Mouse (Mus musculus): Measurements from ENCODE around the gene Rbms3.
A peak's percentile ranks its signal among the peaks of the same experiment; 100 is the strongest.

Gene Rbms3

DNA sequence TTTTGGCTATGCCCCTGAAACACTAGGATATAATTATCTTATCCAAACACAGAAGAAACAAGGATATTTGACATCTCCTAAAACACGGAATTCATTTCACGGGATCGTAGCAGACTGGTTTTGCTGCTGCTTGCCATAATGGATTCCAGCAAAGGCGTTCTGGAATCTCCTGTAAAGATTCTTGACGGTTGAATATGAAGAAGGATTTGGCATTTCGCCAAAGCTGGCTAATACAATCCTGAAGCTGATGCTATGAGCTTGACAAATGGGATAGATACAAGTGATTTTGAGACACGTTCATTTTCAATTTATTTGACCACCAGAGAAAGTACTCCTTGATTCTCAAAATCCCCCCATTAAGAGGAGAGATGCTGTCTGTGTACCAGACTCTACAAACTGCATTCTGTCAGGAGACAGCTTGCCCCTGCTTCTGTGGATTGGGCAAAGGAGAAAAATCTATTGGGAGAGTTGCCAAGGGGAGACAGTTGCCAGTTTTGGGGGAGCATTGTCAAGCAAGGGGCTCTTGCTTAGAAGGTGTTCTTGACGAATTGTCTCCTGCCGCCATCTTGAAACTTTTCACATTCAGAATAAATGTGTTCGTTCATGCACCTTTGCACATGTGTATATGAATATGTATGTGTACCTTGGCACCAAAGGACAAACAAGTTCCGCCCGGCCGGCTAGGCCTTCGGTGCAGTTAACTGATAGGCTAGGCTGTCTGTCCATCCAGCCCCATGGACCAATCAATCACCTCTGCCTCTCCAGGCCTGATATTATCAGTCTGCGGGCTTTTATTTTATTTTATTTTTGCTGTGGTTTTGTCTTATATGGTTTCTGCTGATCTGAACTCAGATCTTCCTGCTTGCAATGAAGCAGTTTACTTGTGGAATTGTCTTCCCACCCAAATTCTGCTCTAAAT lies 442.3 kb downstream of the Rbms3 start:
- no peak for DNase-seq (ENCODE audit: low spot score)

DNA sequence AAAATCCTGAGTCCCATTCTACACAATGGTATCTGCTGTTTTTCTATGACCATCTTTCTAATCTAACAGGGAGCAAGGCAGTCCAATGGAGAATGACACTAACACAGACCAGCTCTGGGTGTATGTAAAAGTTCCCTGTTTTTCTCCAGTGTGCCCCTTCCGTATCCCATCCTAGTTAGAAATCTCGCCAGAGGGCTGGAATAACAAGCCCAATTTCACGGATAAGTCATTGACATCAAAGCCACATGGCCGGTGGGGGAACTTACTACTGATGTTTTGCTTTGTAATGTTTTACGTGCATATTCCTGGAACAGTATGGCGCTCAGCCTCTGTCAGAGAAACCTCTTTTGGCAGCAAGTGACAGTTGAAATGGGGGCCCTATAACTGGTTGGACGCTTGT lies 449.1 kb downstream of the Rbms3 start:
- no peak for DNase-seq (ENCODE audit: low spot score)

GRCm38 (mm10) chr9:117178366-117178765 lies 451.3 kb downstream of the Rbms3 start:
- DNase-seq (ENCODE audit: low spot score) = no peak

- no peak for DNase-seq (ENCODE audit: low spot score)
Observed at GRCm38 (mm10) chr9:117172526-117172925, 457.2 kb downstream of the Rbms3 start.

DNA sequence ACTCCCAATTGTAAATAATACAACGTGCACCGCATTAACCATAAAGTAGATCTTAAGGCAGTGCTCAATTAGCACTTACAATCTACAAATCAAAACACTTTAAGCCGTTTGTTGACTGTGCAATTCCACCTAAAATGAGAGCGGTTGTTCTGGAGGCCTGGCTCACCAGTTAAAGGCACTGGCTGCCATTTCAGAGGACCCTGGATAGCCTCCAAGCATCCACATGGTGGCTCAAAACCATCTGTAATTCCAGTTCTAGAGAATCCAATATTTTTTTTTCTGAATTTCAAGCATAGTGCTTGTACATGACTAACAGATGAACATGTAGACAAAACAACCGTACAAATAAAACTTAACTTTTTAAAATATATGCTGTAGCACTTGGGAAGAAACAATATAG lies 460.5 kb downstream of the Rbms3 start:
- DNase-seq (ENCODE audit: low spot score) = no peak

DNA sequence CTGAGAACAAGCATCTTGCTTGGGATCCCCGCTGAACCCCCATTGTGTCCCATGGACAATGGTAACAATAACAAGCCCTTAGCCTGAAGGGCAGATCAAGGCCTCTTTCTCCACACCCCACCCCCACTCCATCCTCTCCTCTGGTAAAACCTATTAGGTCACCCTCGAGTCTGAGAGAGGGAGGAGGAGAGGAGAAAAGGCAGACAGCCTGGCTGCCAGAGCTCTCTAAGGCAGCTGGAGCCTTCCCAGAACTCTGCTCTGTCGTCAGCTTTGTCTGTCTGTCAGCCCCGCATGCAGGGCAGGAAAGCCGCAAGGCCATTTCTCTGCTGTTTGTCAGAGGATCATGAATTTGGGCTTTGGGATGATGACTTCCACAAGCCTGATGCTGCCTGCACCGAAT lies 466.6 kb downstream of the Rbms3 start:
- DNase-seq (ENCODE audit: low spot score) = no peak

DNA sequence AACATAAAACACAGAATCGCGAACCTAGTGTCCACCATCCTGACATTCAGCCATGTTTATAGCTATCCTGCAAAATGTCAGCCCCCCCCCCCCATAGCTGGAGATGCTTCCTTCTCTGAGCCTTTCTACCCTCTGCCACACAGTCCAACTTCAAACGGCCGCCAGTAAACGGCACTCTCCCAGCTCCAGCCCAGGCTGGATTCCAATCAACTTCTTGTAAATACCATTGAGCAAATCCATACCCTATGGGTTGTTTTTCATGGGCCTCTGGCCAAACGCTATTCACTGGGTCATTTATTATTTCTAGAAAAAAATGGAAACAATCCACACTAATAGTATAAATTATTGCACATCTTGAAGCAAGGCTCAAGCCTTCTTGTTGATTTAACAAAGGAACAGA lies 468.6 kb downstream of the Rbms3 start:
- no peak for DNase-seq (ENCODE audit: low spot score)

- DNase-seq (ENCODE audit: low spot score) = no peak
Observed at GRCm38 (mm10) chr9:117156330-117156905, 473.3 kb downstream of the Rbms3 start.

DNA sequence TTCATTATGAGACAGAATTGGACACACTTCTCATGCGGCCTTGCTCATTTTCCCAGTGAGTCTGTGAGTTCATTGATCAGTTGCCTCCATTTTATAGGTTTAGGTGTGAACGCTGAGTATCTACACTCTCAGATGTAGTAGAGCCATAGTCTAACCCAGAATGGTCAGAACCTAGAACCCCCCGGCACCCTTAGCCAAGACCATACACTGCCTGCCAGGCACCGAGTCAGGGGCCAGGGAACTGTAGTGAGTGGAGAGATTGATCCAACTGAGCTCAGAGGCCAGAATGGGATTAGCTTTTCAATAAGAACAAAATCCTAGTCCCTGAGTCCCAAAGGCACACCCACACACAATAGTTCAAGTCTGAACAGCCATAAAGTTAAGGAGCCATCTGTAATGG lies 475.1 kb downstream of the Rbms3 start:
- DNase-seq (ENCODE audit: low spot score) = no peak

DNA sequence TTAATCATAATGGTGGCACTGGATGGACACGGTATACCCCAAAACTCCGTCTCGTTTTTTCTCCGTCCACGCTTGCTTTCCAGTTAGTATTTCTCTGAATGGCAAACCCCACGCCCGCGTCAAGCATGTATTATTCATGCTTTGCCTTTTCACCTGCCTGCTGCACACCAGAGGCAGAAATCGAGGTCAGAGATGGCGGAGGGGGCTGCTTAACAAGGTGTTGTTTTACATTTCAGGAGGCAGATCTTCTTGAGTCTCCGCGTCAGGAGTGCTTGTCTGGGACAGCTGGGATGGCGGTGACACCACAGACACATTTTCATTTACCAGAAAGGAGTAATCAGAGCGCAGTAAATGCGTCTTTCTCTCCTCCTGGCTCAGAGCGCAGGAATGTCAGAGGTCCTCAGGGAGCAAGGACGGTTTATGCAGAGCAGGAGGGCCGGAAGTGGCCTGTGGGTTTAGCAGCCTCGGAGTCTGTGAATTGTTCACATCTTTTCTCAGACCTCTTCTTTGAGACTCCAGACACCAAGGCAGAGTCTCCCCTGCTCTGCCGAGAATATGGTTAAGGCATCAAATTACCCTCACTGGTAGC lies 475.9 kb downstream of the Rbms3 start:
- no peak for DNase-seq (ENCODE audit: low spot score)

DNA sequence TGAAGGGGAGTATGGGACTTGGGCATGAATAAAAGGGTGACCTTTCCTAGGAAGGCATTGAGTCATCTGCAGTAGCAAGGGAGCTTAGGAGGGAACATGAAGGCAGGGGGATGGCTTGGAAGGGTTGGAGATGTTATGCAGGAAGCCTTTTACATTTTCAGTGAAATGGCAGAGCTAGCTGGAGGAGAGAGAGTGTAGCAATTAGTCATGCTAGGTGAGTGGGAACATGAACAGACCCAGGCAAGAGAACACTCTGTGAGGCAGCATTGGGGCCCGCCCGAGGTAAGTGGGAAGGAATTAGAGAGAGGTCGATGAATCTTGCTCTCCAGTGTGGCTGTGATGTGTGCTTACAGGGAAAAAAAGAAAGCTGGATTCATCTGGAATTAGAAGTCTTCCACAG lies 477.8 kb downstream of the Rbms3 start:
- peak; percentile 34 for DNase-seq (ENCODE audit: low spot score)

DNA sequence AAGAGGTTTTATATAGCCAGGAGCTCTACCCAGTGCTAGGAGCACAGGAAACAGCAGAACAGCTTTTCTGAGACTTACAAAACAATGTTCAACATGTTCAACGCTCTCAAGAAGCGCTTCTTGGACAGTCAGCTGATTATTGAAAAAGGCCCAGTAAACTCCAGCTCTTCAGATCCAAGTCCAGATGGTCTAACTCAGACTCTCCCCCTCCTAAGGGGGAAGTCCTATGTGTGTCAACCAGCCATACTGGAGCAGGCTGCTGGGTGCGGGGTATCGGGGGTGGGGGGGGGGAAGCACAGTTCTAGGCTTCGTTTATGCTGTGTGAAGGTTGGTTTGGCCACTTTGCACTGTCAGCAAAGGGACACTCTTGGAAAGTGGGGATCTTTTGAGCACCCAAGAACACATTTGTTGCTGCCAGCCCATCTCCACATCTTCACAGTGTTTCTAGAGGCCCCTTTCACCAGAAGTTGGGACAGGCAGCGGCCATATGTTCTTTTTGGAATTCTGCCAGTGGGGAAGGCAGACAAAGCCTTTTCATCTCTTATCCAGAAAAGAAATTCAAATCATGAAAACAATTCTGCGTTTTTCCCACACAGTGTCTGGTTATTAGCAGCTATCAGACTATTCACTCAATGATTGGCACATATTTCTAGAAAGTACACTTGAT lies 485.5 kb downstream of the Rbms3 start:
- DNase-seq (ENCODE audit: low spot score) = no peak

DNA sequence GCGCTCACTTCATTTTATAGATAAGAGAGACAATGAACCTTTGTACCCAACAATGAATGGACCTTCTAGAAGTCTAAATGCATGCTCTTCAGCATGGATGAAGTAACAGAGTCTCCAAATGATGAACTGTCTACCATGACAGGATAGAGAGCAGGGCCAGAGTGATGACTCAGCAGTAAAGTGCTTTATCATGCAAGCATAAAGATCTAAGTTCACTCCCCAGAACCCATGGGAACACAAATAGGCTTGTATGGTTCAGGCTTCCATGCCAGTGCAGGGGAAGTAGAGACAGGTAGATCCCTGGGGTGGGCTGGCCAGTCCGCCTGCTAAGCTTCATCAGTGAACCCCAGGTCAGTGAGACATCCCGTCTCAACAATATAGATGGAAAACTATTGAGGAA lies 489.7 kb downstream of the Rbms3 start:
- no peak for DNase-seq (ENCODE audit: low spot score)

GRCm38 (mm10) chr9:117136410-117136809 lies 493.3 kb downstream of the Rbms3 start:
- no peak for DNase-seq (ENCODE audit: low spot score)

GRCm38 (mm10) chr9:117134043-117134442 lies 495.7 kb downstream of the Rbms3 start:
- DNase-seq (ENCODE audit: low spot score) = no peak

- no peak for DNase-seq (ENCODE audit: low spot score)
Observed at GRCm38 (mm10) chr9:117126816-117127215, 502.9 kb downstream of the Rbms3 start.

DNA sequence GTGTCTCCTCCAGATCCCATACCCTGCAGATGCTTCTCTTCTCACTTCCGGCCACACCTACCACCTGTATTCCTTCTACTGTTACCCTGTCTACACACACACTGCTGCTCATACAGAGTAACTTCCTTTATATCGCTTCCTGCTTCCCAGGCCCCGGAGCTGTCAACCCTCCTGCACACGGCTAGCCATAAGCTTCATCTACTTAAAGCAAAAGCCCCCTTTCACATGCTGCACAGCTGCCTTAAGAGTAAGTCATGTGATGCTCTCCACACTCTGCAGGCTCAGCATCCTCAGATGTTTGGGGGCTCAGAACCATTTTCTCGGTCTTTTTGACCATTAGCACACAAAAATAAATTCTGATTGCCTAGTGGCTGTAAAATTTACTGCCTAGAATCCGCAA lies 503.9 kb downstream of the Rbms3 start:
- no peak for DNase-seq (ENCODE audit: low spot score)

DNA sequence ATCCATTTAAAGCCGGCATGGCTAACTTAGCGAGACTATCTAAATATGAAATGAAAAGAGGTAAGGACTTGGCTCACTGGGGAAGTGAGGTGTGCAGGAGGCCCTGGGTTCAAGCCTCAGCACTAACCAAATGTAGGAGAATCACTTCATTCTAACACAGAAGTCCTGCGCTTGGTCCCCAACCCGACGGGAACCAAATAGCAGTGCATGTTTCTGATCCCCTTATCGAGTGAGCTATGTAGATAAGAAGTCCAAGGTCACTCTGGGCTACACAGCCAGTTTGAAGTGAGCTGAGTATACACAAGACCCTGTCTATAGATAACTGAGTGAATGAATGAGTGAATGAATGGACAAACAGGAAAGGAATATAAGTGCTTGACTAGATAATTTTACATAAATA lies 508.1 kb downstream of the Rbms3 start:
- DNase-seq (ENCODE audit: low spot score) = no peak

- peak; percentile 8 for DNase-seq (ENCODE audit: low spot score)
Observed at GRCm38 (mm10) chr9:117117181-117117729, 512.5 kb downstream of the Rbms3 start.

DNA sequence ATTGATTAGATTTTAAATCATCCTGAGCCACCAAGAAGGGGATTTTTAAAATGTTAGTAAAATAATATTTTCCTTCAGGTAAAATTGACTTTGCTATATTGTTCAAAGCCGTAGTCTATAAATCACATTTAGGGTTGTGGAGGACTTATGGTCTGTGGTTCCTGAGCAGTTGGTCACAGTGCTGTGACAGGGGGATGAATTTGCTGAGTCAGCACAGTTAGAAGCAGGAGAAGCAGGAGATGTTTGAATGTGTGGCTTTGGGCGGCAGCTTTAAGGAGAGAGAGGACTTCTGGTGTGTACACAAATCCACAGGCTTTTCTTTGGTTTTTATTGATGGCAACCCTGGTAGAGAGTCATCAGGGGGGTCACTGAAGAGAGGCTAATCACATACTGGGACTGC lies 514.1 kb downstream of the Rbms3 start:
- DNase-seq (ENCODE audit: low spot score) = no peak

DNA sequence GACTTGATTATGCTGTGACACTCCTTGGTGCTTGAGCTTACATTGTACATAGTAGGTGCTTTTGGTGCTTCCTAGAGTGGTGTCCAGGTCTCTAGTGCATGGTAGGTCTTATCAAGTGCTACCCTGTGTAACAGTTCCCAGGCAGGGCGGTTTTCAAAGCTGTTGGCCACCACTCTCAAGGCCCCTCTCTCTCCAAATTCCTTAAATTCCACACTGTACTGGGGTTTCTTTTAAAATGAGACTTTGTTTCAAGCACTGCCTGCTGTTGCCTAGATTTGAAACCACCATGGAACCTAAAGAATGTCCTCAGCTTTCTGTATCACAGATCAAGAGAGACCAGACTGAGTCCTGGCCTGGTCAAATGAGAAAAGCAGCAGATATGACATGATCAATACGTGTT lies 516.1 kb downstream of the Rbms3 start:
- DNase-seq (ENCODE audit: low spot score) = no peak

- DNase-seq (ENCODE audit: low spot score) = no peak
Observed at GRCm38 (mm10) chr9:117107926-117108325, 521.8 kb downstream of the Rbms3 start.
